Mouse (Mus musculus) ES-Bruce4 (cell line): ENCODE data around the gene Camta2. TPM values are rescaled to one million over a fixed set of nuclear protein-coding genes. Genes with fewer than 3 reads are reported as not detected.

Experiments used
- H3K27ac ChIP-seq: 2 replicates; pipeline ENCODE4 v1.5.1; 2012; ENCODE audit warnings: low read length, inconsistent platforms; ENCODE audit not compliant: insufficient read depth
- H3K27me3 ChIP-seq: 2 replicates; pipeline ENCODE4 v1.6.1; 2012; ENCODE audit warnings: mild to moderate bottlenecking, low read length, inconsistent platforms; ENCODE audit not compliant: control insufficient read depth, poor library complexity, insufficient read depth, severe bottlenecking
- H3K36me3 ChIP-seq: 2 replicates; pipeline ENCODE4 v1.6.1; 2012; ENCODE audit warnings: inconsistent platforms, mild to moderate bottlenecking, low read length, moderate library complexity; ENCODE audit not compliant: control insufficient read depth, poor library complexity, insufficient read depth, severe bottlenecking
- H3K4me1 ChIP-seq: one replicate; pipeline ENCODE4 v1.8.1; 2011; ENCODE audit warnings: low read length; ENCODE audit not compliant: control insufficient read depth, insufficient read depth
- H3K4me3 ChIP-seq: 2 replicates; pipeline ENCODE4 v1.5.1; 2011; ENCODE audit warnings: low read depth, mild to moderate bottlenecking, low read length
- H3K9ac ChIP-seq: 2 replicates; pipeline ENCODE4 v1.6.1; 2012; ENCODE audit warnings: low read depth, mild to moderate bottlenecking, inconsistent platforms; ENCODE audit not compliant: poor library complexity, severe bottlenecking
- H3K9me3 ChIP-seq: replicated peaks from 2 replicates; pipeline ENCODE4 v1.6.1; 2012; ENCODE audit warnings: mild to moderate bottlenecking, low read length, inconsistent platforms; ENCODE audit not compliant: control insufficient read depth, poor library complexity, insufficient read depth, severe bottlenecking
- CTCF ChIP-seq: IDR thresholded peaks from one replicate; pipeline ENCODE4 v1.8.1; 2011; ENCODE audit warnings: low read depth, low read length
- EP300 ChIP-seq: IDR thresholded peaks from 2 replicates; pipeline ENCODE4 v1.6.1; 2011; ENCODE audit warnings: low read depth, low read length; ENCODE audit not compliant: insufficient read depth
- POLR2A ChIP-seq: IDR thresholded peaks from one replicate; pipeline ENCODE4 v1.8.1; 2011; ENCODE audit warnings: low read length; ENCODE audit not compliant: insufficient read depth
- polyA plus RNA-seq: library from polyadenylated mRNA; stranded (reverse); fragments of >200 nt; gene quantifications from 2 replicates; pipeline ENCODE4 v1.2.4, GENCODE M21; 2011; ENCODE audit warnings: low read depth; ENCODE audit not compliant: missing spikeins, insufficient read depth, insufficient read length

The Camta2 gene
- polyA plus RNA-seq, 1 experiment = 12.8 TPM

- peaks cover 12% of the 10 kb centered on the region for H3K36me3 ChIP-seq
- no peaks in the 10 kb centered on the region for H3K9me3 ChIP-seq
- H3K27me3 ChIP-seq = no peaks in the 10 kb centered on the region
- no peak overlapping the region for H3K4me3 ChIP-seq
- no peak overlapping the region for H3K9ac ChIP-seq
- no peak overlapping the region for H3K27ac ChIP-seq
- H3K4me1 ChIP-seq = no peaks in the 10 kb centered on the region
- TF ChIP-seq POLR2A = no peak
- no peak for TF ChIP-seq EP300
- no peak for TF ChIP-seq CTCF
Observed at GRCm38 (mm10) chr11:70657991-70658390, 29.9 kb downstream of the Camta2 start.

GRCm38 (mm10) chr11:70657573-70657972, 30.3 kb downstream of the Camta2 start:
- Histone ChIP-seq H3K27ac (no peak overlapping the region), H3K36me3 (peaks cover 12% of the 10 kb centered on the region), H3K9ac (no peak overlapping the region), H3K4me1 (no peaks in the 10 kb centered on the region), H3K4me3 (no peak overlapping the region), H3K27me3 (no peaks in the 10 kb centered on the region), H3K9me3 (no peaks in the 10 kb centered on the region)
- TF ChIP-seq EP300 (no peak), CTCF (no peak), POLR2A (no peak)

GRCm38 (mm10) chr11:70656964-70657363, 30.9 kb downstream of the Camta2 start, which contains the start of gene Eno3:
Gene Eno3 (plus strand): TSS chr11:70657202.
- no peak for TF ChIP-seq CTCF
- TF ChIP-seq POLR2A = no peak
- no peak for TF ChIP-seq EP300
- Histone ChIP-seq H3K27me3 (no peaks in the 10 kb centered on the region), H3K4me1 (no peaks in the 10 kb centered on the region), H3K9me3 (no peaks in the 10 kb centered on the region), H3K9ac (peak within 1 kb of the TSS; percentile 100), H3K27ac (peak within 1 kb of the TSS; percentile 97), H3K36me3 (peaks cover 12% of the 10 kb centered on the region), H3K4me3 (peak within 1 kb of the TSS; percentile 92)

GRCm38 (mm10) chr11:70656456-70656927, 31.4 kb downstream of the Camta2 start:
- Histone ChIP-seq H3K4me3 (peak overlapping the region; percentile 92), H3K4me1 (no peaks in the 10 kb centered on the region), H3K9me3 (no peaks in the 10 kb centered on the region), H3K36me3 (peaks cover 15% of the 10 kb centered on the region), H3K27me3 (no peaks in the 10 kb centered on the region), H3K27ac (peak overlapping the region; percentile 97), H3K9ac (peak overlapping the region; percentile 100)
- TF ChIP-seq POLR2A (no peak), EP300 (no peak; the same call in 1 of the 2 replicates), CTCF (no peak)

- TF ChIP-seq EP300 (no peak), CTCF (no peak), POLR2A (no peak)
- Histone ChIP-seq H3K27me3 (no peaks in the 10 kb centered on the region), H3K4me1 (no peaks in the 10 kb centered on the region), H3K9me3 (no peaks in the 10 kb centered on the region), H3K4me3 (peak overlapping the region; percentile 92), H3K27ac (peak overlapping the region; percentile 97), H3K9ac (peak overlapping the region; percentile 100), H3K36me3 (peaks cover 22% of the 10 kb centered on the region)
Observed at GRCm38 (mm10) chr11:70655571-70656455, 32.1 kb downstream of the Camta2 start.

GRCm38 (mm10) chr11:70654923-70655570, 32.9 kb downstream of the Camta2 start:
- Histone ChIP-seq H3K27ac (peak overlapping the region; percentile 97), H3K4me1 (no peaks in the 10 kb centered on the region), H3K4me3 (peak overlapping the region; percentile 92), H3K9me3 (no peaks in the 10 kb centered on the region), H3K36me3 (peaks cover 30% of the 10 kb centered on the region), H3K9ac (peak overlapping the region; percentile 100), H3K27me3 (no peaks in the 10 kb centered on the region)
- TF ChIP-seq POLR2A (no peak), EP300 (no peak), CTCF (no peak)
